Mouse (Mus musculus) left cerebral cortex, adult 8-10 months (tissue): ENCODE measurements around the gene Atp1b1. TPM values are rescaled to one million over a fixed set of nuclear protein-coding genes. Genes with fewer than 3 reads are reported as not detected.

Experiments used
- DNase-seq, 2 experiments: peaks; one replicate each; pipeline ENCODE4 v3.0.0; 2022; ENCODE audit warnings: low spot score in 2 of 2
- total RNA-seq, 4 experiments: library from RNA; stranded (reverse); gene quantifications; 2 replicates each; pipeline ENCODE4 v1.2.4; 2022

The Atp1b1 gene
- total RNA-seq, result 1,000 to 10,000 TPM; 1,623 to 1,744 (median 1,693) TPM

DNA sequence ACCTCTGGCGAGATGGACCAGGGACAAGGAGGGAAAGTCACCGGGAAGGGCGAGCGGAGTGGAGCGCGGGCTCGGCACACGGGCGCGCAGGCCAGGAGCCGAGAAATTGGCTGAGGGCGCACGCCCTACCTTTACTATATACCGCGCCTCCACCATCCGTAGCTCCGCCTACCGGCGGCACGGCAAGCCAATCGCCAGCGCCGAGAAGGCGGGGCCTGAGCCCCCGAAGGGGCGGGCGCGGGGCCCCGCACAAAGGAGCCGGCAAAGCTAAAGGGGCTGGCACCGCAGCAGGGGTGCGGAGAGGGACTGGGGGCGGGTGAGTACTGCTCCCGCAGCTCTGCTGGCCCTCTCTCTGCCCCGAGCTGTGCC is at the start of gene Atp1b1:
Gene Atp1b1 (minus strand): TSS at position 111 of the 369 bp plus-strand sequence.
- DNase-seq, result peak; percentile 82 to 88

- DNase-seq, result no peak
Observed at GRCm38 (mm10) chr1:164505096-164505495, 46.9 kb upstream of the Atp1b1 start.

GRCm38 (mm10) chr1:164503140-164503730 is 45.1 kb upstream of the Atp1b1 start:
- DNase-seq, result no peak

DNA sequence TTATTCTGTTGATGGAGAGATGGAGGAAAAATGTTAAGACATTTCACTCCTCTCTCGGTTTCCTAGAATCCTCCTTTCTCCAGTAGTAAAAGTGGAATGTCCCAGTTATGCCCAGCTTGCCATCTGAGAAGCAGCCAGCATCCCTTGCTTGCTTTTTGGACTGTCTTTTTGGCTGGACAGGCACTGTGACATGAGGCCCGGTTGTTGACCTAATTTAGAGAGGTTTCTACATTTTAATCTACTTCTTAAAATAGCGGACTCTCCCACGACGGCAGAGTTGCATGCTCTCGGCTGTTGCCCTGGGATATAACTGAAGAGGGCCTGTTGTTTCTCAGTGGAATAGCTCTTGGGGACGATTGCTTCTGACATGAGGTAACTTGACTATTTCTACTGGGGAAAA is 44.1 kb upstream of the Atp1b1 start:
- DNase-seq, result no peak

GRCm38 (mm10) chr1:164494741-164495512 is 36.8 kb upstream of the Atp1b1 start:
- DNase-seq, result no peak

GRCm38 (mm10) chr1:164494215-164494614 is 36.1 kb upstream of the Atp1b1 start:
- DNase-seq, result no peak

DNA sequence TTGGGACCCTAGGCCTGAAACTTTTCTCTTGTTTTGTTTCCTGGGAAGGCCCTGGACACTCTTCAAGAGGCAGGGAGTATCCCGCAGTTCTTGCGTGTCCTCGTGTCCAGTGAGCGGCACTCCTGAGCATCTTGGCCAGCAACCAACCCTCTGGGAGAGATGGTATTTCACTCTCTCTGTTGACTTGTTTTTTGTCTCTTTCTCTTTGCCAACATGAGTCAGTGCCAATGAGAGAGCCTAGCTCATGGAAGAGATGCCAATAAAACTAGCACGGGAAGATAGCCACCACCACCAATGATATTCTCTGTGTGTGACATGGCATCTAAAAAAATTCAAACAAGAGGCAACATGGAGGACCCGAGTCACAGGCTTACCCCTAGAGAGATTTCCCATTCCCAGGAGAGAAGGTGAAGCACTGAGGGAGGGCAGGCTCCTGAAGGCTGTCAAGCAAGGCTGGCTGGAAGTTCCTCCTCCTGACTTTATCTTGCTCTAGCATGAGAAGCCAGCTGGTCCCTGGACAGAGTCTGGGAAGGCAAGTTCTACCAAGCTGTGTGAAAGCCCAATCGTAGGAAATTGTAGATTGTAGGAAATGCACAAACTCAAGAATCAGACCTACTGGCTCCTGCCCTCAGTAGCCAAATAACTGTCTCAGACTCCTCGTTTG is 35.0 kb upstream of the Atp1b1 start:
- no peak for DNase-seq

DNA sequence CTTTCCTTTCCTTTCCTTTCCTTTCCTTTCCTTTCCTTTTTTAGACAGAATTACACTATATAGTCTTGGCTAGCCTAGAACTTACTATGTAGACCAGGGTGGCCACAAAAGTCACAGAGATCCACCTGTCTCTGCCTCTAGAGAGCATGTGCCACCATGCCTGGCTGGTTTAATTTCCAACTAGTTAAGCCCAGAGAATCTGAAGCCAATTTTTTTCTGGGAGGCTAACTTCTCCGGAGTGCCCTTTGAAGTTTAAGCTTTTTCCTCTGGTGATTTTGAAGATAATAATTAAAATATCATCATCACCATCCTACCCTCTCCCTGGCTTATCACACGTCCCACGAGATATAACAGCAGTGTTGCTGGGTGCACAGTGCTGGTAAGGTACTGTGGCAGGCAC is 34.3 kb upstream of the Atp1b1 start:
- DNase-seq, result no peak

DNA sequence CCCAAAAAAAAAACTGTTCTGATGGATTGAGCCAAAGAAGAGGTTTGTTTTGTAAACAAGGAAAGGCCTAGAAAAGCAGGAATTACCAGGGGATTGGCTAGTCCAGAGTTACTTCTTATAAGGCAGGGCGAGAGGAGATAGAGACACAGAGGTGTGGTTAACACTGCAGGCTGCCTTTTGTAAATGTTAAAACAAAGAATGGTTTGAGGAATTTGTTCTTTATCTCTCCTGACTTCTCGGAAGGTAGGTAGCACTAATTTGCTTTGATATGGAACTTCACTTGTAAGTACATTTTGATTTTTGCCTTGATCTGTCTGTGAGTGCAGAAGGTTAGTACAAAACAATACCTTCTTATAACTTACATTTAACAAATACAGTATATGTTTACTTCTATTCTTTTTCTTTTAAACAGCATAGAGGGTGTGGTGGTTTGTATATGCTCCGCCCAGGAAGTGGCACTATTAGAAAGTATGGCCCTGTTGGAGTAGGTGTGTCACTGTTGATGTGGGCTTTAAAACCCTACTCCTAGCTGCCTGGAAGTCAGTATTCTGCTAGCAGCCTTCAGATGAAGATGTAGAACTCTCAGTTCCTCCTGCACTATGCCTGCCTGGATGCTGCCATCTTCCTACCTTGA is 31.9 kb upstream of the Atp1b1 start:
- DNase-seq, result no peak

DNA sequence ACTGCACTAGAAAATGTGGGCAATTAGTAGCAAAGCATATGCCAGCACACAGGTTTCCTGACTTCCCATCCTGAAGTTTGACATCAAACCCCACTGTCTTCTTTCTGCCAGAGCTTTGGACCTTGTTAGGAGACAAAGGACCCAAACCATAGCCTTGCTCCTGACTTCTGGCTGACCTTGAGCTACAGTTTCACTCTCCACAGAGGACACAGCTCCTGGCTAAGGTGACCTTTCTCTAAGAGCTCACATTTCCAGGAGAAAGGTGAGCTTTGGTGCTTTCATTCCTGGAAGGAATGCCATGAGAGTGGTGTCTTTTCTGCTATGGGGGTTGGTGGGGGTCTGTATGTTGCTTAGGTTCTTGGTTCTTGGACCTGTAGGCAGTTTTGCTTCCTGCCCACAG is 25.6 kb upstream of the Atp1b1 start:
- DNase-seq, result no peak

- DNase-seq, result no peak
Observed at GRCm38 (mm10) chr1:164482833-164483232, 24.7 kb upstream of the Atp1b1 start.

- no peak for DNase-seq
Observed at GRCm38 (mm10) chr1:164481645-164482354, 23.6 kb upstream of the Atp1b1 start.

- no peak for DNase-seq
Observed at GRCm38 (mm10) chr1:164480755-164481644, 22.8 kb upstream of the Atp1b1 start.

- no peak for DNase-seq
Observed at GRCm38 (mm10) chr1:164475895-164476294, 17.7 kb upstream of the Atp1b1 start.

GRCm38 (mm10) chr1:164474778-164475511 is 16.8 kb upstream of the Atp1b1 start:
- no peak for DNase-seq

- no peak for DNase-seq
Observed at GRCm38 (mm10) chr1:164474310-164474709, 16.2 kb upstream of the Atp1b1 start.

DNA sequence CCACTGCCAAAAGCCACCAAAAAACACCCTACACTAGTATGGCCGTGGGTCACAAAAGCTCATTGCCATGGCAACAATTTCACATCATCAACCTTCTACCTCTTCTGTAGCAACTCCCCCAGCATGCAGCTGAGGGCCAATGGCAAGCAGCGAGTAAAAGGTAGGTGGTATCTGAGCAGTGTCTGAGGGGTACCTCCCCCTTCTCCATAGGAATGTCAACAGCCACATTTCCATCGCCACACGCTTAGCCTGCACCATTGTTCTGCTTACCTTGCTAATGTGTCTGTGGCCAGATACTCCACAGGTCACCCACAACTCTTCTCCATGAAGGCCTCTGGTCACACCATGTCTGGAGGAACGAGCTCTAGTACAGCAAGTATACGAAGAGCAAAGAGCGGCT is 15.2 kb upstream of the Atp1b1 start:
- DNase-seq, result no peak

DNA sequence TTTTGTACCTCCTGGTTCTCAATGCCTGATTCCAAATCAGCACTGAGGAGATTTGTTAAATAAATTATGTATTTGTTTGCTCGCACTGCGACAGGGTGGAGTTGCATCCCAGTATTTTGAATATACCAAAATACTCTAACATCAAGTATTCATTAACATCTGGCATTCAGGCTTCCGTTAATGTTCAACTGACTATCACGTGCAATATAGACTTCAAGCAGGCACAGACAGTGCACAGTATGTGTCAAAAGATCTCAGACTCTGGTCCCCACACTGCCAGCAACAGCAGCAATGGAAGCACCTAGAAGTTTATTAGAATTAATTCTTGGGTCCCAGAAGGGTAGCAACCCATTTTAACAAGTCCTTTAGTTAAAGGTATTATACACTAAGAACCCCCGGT is 13.5 kb upstream of the Atp1b1 start:
- DNase-seq, result no peak

GRCm38 (mm10) chr1:164470985-164471384 is 12.8 kb upstream of the Atp1b1 start:
- no peak for DNase-seq

DNA sequence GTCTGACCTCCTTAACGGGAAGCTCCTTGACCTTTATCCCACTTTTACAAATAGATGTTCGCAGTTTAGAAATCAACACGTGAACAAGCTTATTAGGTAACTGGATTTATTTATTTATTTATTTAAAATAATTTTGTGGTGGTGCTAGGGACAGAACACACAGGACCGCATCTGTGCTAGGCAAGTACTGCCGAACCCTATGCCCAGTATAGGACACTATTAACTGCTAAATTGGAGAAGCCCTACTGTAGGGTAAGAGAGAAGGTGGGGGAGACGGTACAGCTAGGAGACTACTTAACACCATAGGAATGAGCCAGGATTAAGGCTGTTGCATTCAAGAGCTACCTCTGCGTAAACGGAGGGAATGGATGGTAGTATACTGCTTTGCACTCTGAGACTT is 10.2 kb upstream of the Atp1b1 start:
- no peak for DNase-seq
